Mouse (Mus musculus) small intestine, adult 2 months (tissue): ENCODE results near the gene Mosmo.

Experiments
- CTCF ChIP-seq: fragments of 200-500 bp; IDR thresholded peaks from 2 replicates; pipeline ENCODE4 v1.5.1; 2012; ENCODE audit warnings: low read depth, mild to moderate bottlenecking, control low read depth, inconsistent platforms, low read length, moderate library complexity, mixed read lengths; ENCODE audit not compliant: insufficient replicate concordance, insufficient read length; ENCODE audit errors: extremely low read depth
- POLR2A ChIP-seq: fragments of 200-500 bp; IDR thresholded peaks from 2 replicates; pipeline ENCODE4 v1.6.1; 2012; ENCODE audit warnings: low read depth, mild to moderate bottlenecking, control low read depth, inconsistent platforms, low read length, moderate library complexity

DNA sequence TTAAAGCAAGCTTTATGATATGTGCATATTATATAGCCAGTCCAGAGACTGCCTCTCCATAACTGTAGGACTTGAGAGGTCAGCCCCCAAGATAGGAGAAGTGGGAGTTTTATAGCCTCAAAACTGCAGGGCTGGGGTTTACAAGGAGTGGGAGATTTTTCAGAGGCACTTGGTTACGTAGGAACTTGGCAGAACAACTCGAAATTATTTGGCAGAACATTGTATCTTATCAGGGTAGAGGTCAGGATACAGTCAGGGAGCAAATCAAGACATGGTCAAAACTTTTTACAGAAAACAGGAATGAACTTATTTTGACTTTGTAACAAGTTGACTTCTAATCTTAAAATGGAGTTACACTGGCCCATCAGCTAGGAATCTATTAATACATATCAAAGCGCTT, 68.6 kb downstream of the Mosmo start:
- TF ChIP-seq CTCF (no peak), POLR2A (no peak)
